Mouse (Mus musculus): ENCODE results near the gene Ltbp1. TPM values are rescaled to one million over a fixed set of nuclear protein-coding genes. Genes with fewer than 3 reads are reported as not detected.

Ltbp1 gene
- polyA plus RNA-seq, 1 experiment from 2014 or later: 7.3 TPM

DNA sequence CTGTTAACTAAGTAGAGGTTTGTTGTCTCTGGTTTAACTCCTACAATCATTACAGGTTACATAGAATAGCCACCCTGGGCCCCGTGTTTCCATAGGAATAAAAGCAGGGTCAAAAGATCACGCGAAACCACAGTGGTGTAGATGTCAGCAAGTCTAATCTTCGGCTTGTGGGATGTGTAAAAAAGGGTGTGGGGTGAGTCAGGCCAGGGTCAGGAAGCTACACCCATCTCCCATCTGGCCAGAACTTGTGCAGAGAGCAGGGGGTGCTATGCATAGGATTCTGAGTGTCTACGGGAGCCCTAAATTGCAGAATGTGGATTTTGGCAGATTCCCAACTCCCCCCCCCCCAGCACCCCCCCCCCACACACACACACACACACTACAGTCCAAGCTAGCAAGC is 432.8 kb downstream of the Ltbp1 start:
- no peaks in the 10 kb centered on the region for H3K36me3 ChIP-seq (ENCODE audit: control insufficient read depth, insufficient read depth, low read length)
- H3K9ac ChIP-seq (ENCODE audit: low read length): no peak overlapping the region
- DNase-seq (ENCODE audit: low spot score) (no peak), ATAC-seq (ENCODE audit: insufficient read depth, low FRiP score, low TSS enrichment) (no peak)
- no peak overlapping the region for H3K4me2 ChIP-seq (ENCODE audit: low read depth)
- H3K4me1 ChIP-seq (ENCODE audit: control insufficient read depth, insufficient read depth, low read length): no peaks in the 10 kb centered on the region
- no peak overlapping the region for H3K27ac ChIP-seq (ENCODE audit: low read depth, low read length)
- H3K4me3 ChIP-seq (ENCODE audit: low read depth, low read length): no peak overlapping the region
- H3K27me3 ChIP-seq (ENCODE audit: control insufficient read depth, insufficient read depth, low read length): no peaks in the 10 kb centered on the region
- no peaks in the 10 kb centered on the region for H3K9me3 ChIP-seq (ENCODE audit: control insufficient read depth, low read length)
- 71% methylated on average over 5 of the region's 5 CpGs for WGBS

DNA sequence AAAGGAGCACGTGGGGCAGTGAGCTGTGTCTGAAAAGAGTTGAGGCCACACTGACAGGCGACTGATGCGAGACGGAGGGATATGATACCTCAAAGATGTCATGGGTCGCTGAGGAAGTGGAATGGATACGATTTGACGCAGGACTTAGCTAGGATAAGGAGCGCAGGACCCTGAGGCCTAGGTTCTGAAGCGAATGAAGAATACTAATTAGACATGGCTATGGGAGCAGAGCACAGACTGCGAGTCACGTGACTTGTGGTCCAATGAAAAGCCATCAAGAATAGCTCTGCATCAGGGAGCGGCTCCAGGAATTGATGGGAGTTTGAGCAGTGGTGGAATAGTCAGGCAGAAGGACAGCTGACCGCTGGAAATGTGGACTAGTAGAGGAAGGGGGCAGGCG is 433.7 kb downstream of the Ltbp1 start:
- Histone ChIP-seq H3K4me3 (ENCODE audit: low read depth, low read length) (no peak overlapping the region), H3K9me3 (ENCODE audit: control insufficient read depth, low read length) (no peaks in the 10 kb centered on the region), H3K4me2 (ENCODE audit: low read depth) (no peak overlapping the region), H3K4me1 (ENCODE audit: control insufficient read depth, insufficient read depth, low read length) (no peaks in the 10 kb centered on the region), H3K27ac (ENCODE audit: low read depth, low read length) (no peak overlapping the region), H3K27me3 (ENCODE audit: control insufficient read depth, insufficient read depth, low read length) (no peaks in the 10 kb centered on the region), H3K9ac (ENCODE audit: low read length) (no peak overlapping the region), H3K36me3 (ENCODE audit: control insufficient read depth, insufficient read depth, low read length) (no peaks in the 10 kb centered on the region)
- 86% methylated on average over 14 of the region's 14 CpGs for WGBS
- DNase-seq (ENCODE audit: low spot score): no peak
- ATAC-seq (ENCODE audit: insufficient read depth, low FRiP score, low TSS enrichment): peak; percentile 41; the same call in 1 of the 2 replicates

DNA sequence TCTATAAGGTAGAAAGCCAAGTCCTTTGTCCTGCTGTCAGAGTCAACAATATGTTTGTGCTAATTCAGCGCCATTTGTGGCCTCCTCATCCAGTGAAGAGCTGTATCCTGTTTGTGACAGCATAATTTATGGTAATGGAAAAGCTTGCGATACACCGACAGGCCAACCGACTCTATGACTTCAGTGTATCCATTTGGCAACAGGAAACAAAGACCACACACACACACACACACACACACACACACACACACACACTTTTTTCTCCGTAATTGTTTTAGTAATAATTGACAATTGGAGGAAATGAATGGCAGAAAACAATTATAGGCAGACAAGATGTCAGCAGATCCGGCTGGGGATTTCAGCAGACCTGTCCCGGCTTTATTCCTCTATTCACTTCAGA is 435.3 kb downstream of the Ltbp1 start:
- no peak overlapping the region for H3K4me3 ChIP-seq (ENCODE audit: low read depth, low read length)
- H3K4me2 ChIP-seq (ENCODE audit: low read depth): no peak overlapping the region
- no peaks in the 10 kb centered on the region for H3K27me3 ChIP-seq (ENCODE audit: control insufficient read depth, insufficient read depth, low read length)
- 67% methylated on average over 7 of the region's 7 CpGs for WGBS
- no peak overlapping the region for H3K9ac ChIP-seq (ENCODE audit: low read length)
- no peaks in the 10 kb centered on the region for H3K36me3 ChIP-seq (ENCODE audit: control insufficient read depth, insufficient read depth, low read length)
- DNase-seq (ENCODE audit: low spot score): peak; percentile 9
- H3K4me1 ChIP-seq (ENCODE audit: control insufficient read depth, insufficient read depth, low read length): no peaks in the 10 kb centered on the region
- H3K9me3 ChIP-seq (ENCODE audit: control insufficient read depth, low read length): no peaks in the 10 kb centered on the region
- H3K27ac ChIP-seq (ENCODE audit: low read depth, low read length): no peak overlapping the region
- no peak for ATAC-seq (ENCODE audit: insufficient read depth, low FRiP score, low TSS enrichment)

DNA sequence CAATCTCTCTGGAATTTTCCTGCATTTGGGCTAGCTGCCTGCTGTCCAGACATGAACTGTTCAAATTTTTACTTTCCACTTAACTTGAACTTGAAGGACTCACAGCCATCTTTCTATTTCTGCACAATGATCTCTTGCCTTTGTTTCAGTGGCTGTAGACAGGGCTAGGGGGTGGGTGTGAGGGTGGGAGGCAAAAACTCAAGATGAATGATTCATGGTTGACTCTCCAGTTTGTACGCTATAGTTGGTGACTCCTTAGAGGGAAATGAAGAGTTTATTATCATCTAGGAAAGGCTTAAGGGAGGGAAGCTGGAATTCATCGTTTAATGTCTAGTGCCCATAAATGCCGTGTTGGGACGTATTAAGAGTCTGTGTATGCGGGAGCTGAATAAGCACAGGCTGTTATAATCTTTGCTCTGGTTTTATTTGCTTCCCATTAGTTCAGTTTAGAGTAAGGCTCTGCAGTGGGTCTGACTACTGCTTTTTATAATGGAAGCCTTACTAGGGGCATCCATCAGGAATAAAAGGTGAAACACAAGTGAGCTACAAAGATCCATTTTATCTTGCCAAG is 436.0 kb downstream of the Ltbp1 start:
- DNase-seq (ENCODE audit: low spot score) (no peak), ATAC-seq (ENCODE audit: insufficient read depth, low FRiP score, low TSS enrichment) (no peak)
- H3K27me3 ChIP-seq (ENCODE audit: control insufficient read depth, insufficient read depth, low read length): no peaks in the 10 kb centered on the region
- H3K36me3 ChIP-seq (ENCODE audit: control insufficient read depth, insufficient read depth, low read length): no peaks in the 10 kb centered on the region
- no peaks in the 10 kb centered on the region for H3K9me3 ChIP-seq (ENCODE audit: control insufficient read depth, low read length)
- H3K4me2 ChIP-seq (ENCODE audit: low read depth): no peak overlapping the region
- H3K27ac ChIP-seq (ENCODE audit: low read depth, low read length): no peak overlapping the region
- 76% methylated on average over 5 of the region's 5 CpGs for WGBS
- H3K4me3 ChIP-seq (ENCODE audit: low read depth, low read length): no peak overlapping the region
- H3K4me1 ChIP-seq (ENCODE audit: control insufficient read depth, insufficient read depth, low read length): no peaks in the 10 kb centered on the region
- no peak overlapping the region for H3K9ac ChIP-seq (ENCODE audit: low read length)
